Mouse (Mus musculus): ENCODE data around the gene Tdrd9.
A peak's percentile ranks its signal among the peaks of the same experiment; 100 is the strongest.
"Not testable (repeated sequence)": the region's sequence is repeated elsewhere in the genome, so short reads cannot be mapped to it uniquely, and the experiment has no call there.

Tdrd9 gene

GRCm38 (mm10) chr12:112035341-112036100 is 64.2 kb downstream of the Tdrd9 start:
- not testable (repeated sequence) for DNase-seq

GRCm38 (mm10) chr12:112038441-112038840 is 67.1 kb downstream of the Tdrd9 start:
- DNase-seq, result no peak

GRCm38 (mm10) chr12:112039169-112039568 is 67.8 kb downstream of the Tdrd9 start:
- DNase-seq, result no peak

- DNase-seq, result no peak
Observed at GRCm38 (mm10) chr12:112042681-112043080, 71.3 kb downstream of the Tdrd9 start.

GRCm38 (mm10) chr12:112077651-112078050 is 106.3 kb downstream of the Tdrd9 start:
- peak; percentile 69 for DNase-seq

GRCm38 (mm10) chr12:112079911-112080310 is 108.6 kb downstream of the Tdrd9 start:
- no peak for DNase-seq

GRCm38 (mm10) chr12:112080911-112081310 is 109.6 kb downstream of the Tdrd9 start:
- no peak for DNase-seq

- DNase-seq, result no peak
Observed at GRCm38 (mm10) chr12:112082241-112082640, 110.9 kb downstream of the Tdrd9 start.

GRCm38 (mm10) chr12:112086250-112086649 is 114.9 kb downstream of the Tdrd9 start:
- no peak for DNase-seq

GRCm38 (mm10) chr12:112086726-112087125 is 115.4 kb downstream of the Tdrd9 start:
- DNase-seq, result no peak

GRCm38 (mm10) chr12:112088609-112089324 is 117.4 kb downstream of the Tdrd9 start:
- DNase-seq, result no peak

- DNase-seq, result peak; percentile 84
Observed at GRCm38 (mm10) chr12:112091054-112091453, 119.7 kb downstream of the Tdrd9 start.

- DNase-seq, result no peak
Observed at GRCm38 (mm10) chr12:112094261-112094880, 123.0 kb downstream of the Tdrd9 start.

GRCm38 (mm10) chr12:112096051-112096732 is 124.8 kb downstream of the Tdrd9 start:
- DNase-seq, result peak; percentile 85

- no peak for DNase-seq
Observed at GRCm38 (mm10) chr12:112096733-112097117, 125.4 kb downstream of the Tdrd9 start.

GRCm38 (mm10) chr12:112100106-112100505 is 128.7 kb downstream of the Tdrd9 start:
- DNase-seq, result no peak

- no peak for DNase-seq
Observed at GRCm38 (mm10) chr12:112101045-112101444, 129.7 kb downstream of the Tdrd9 start.

GRCm38 (mm10) chr12:112103179-112103578 is 131.8 kb downstream of the Tdrd9 start:
- DNase-seq, result no peak

GRCm38 (mm10) chr12:112104890-112105289 is 133.5 kb downstream of the Tdrd9 start:
- peak; percentile 30 for DNase-seq

- DNase-seq, result no peak
Observed at GRCm38 (mm10) chr12:112106541-112106971, 135.2 kb downstream of the Tdrd9 start, which contains the start of gene Aspg. TSS of gene Aspg (plus strand) at chr12:112106679.

GRCm38 (mm10) chr12:112107685-112108084 is 136.3 kb downstream of the Tdrd9 start:
- no peak for DNase-seq

- no peak for DNase-seq
Observed at GRCm38 (mm10) chr12:112108696-112109445, 137.5 kb downstream of the Tdrd9 start.
